Mouse (Mus musculus): ENCODE data around the gene Mef2c.

DNA sequence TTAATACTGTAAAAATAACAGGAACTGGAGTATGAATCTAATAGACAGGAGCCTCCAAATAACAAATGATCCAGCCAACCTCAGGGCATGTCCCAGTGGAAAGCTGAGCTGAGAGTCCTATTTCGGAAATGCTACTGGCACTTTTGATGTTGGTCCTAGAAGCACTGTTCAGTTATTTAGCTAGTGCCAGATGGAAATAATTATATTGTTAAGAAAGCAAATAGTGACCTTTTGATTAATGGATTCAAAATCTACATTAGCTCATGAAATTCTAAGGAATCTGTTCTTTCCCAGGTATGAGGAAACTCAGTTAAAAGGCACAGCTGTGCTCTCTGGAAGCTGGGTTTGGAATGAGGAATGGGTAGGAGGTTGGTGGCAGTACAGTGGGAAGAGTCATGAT, 108.4 kb downstream of the Mef2c start:
- TF ChIP-seq ZNF384 (IDR thresholded peaks at IDR 0.05; ENCODE audit: low read depth, low read length) = no peak
- TF ChIP-seq ETS1 (conservative IDR thresholded peaks at IDR 0.05; ENCODE audit: low read depth, low read length) = no peak
- TF ChIP-seq EP300 (IDR thresholded peaks at IDR 0.05; ENCODE audit: low read length) = no peak
- no peak for TF ChIP-seq BHLHE40 (IDR thresholded peaks at IDR 0.05; ENCODE audit: low read depth, low read length)
- no peak for TF ChIP-seq CHD2 (IDR thresholded peaks at IDR 0.05; ENCODE audit: low read length)
- no peak for TF ChIP-seq CTCF (conservative IDR thresholded peaks at IDR 0.05 in 1 of 2, IDR thresholded peaks at IDR 0.05 in 1 of 2; ENCODE audit: low read depth in 2 of 2, low read length in 2 of 2)
- TF ChIP-seq POLR2A (IDR thresholded peaks at IDR 0.05; ENCODE audit: low read depth, low read length) = no peak

Data from CH12.LX (cell line).